14 mouse cellular contexts compared by ENCODE assay signal in the genomic region with DNA sequence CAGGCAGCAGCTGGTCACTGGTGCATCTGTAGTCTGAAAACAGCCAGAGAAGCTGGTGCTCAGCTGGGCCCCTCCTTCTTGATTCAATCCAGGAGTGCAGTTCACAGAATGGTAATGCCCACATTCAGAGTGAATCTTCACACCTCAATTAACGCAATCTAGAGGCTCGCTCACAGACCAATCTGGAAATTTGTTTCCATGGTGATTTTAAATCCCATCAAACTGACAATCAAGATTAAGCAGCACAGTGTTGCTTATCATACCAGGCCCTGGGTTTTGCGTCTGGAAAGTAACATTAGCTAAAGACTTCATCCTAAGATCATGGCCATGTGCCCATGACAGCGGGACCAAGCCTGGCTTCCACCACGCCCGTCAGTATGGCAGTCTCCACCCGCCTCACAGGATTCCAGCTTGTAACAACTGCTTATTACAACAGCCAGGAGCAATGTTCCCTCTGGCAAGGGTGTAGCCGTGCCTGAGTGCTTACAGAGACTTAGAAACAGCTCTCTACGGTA.
DNase-seq lines count a peak whose midpoint lies in the region; ATAC-seq lines count a peak whose summit lies in the region.
"Had no signal": no experiment of that assay in that cellular context is flagged by ENCODE, and none has a peak within 500 bp of the region (broad histone marks: within the 10 kb centered on the region; RNA-seq: fewer than 3 reads in every experiment).

No protein-coding gene starts in this region.

- no peak overlapping the region for H3K4me3 ChIP-seq in forebrain, embryonic 13.5 days
- no peak overlapping the region for H3K4me3 ChIP-seq in hindbrain, embryonic 15.5 days
- H3K4me3 ChIP-seq in neural tube, embryonic 14.5 days (ENCODE audit: low read depth, low read length) = no peak overlapping the region
- H3K4me3 ChIP-seq: limb, embryonic 13.5 days had no signal

- H3K9me3 ChIP-seq in forebrain, embryonic 13.5 days (replicated peaks) = no peaks in the 10 kb centered on the region
- no peaks in the 10 kb centered on the region for H3K9me3 ChIP-seq in hindbrain, embryonic 15.5 days
- no peaks in the 10 kb centered on the region for H3K9me3 ChIP-seq in neural tube, embryonic 14.5 days (ENCODE audit: control insufficient read depth, low read length)
- H3K9me3 ChIP-seq: limb, embryonic 13.5 days had no signal

- no peaks in the 10 kb centered on the region for H3K36me3 ChIP-seq in forebrain, embryonic 13.5 days (ENCODE audit: poor library complexity, severe bottlenecking)
- H3K36me3 ChIP-seq in hindbrain, embryonic 15.5 days = no peaks in the 10 kb centered on the region
- H3K36me3 ChIP-seq in neural tube, embryonic 14.5 days (ENCODE audit: control insufficient read depth, insufficient read depth, low read length) = no peaks in the 10 kb centered on the region
- H3K36me3 ChIP-seq: limb, embryonic 13.5 days had no signal

- peak overlapping the region; percentile 68 for H3K27ac ChIP-seq in forebrain, embryonic 13.5 days
- H3K27ac ChIP-seq in hindbrain, embryonic 15.5 days (replicated peaks) = peak overlapping the region; percentile 56
- H3K27ac ChIP-seq in neural tube, embryonic 14.5 days (ENCODE audit: low read depth, low read length) = peak overlapping the region; percentile 24; the same call in 1 of the 2 replicates
- H3K27ac ChIP-seq: limb, embryonic 13.5 days had no signal

- no peak overlapping the region for H3K4me2 ChIP-seq in forebrain, embryonic 13.5 days
- no peak overlapping the region for H3K4me2 ChIP-seq in hindbrain, embryonic 15.5 days
- no peak overlapping the region for H3K4me2 ChIP-seq in neural tube, embryonic 14.5 days (ENCODE audit: low read depth, low read length)
- H3K4me2 ChIP-seq: limb, embryonic 13.5 days had no signal

- peaks cover 14% of the 10 kb centered on the region for H3K4me1 ChIP-seq in forebrain, embryonic 13.5 days
- peaks cover 12% of the 10 kb centered on the region; the same call in 1 of the 2 replicates for H3K4me1 ChIP-seq in hindbrain, embryonic 15.5 days (replicated peaks)
- H3K4me1 ChIP-seq in neural tube, embryonic 14.5 days (ENCODE audit: control insufficient read depth, insufficient read depth, low read length) = no peaks in the 10 kb centered on the region
- H3K4me1 ChIP-seq: limb, embryonic 13.5 days had no signal

- DNase-seq in left cerebral cortex, postnatal 4 days = peak; percentile 33
- DNase-seq in left cerebral cortex, postnatal 36 days (ENCODE audit: low spot score in 2 of 2) = no peak
- DNase-seq in adrenal gland, adult 2 months = no peak
- DNase-seq in adrenal gland, adult 8-10 months = no peak
- DNase-seq: heart, adult 11 months; kidney, adult 11 months; liver, postnatal 0 days; right cerebral cortex, adult 18-20 months; thymus, postnatal 36 days had no signal

- WGBS in forebrain, embryonic 13.5 days = 37% methylated on average over 9 of the region's 9 CpGs
- 50% methylated on average over 9 of the region's 9 CpGs for WGBS in hindbrain, embryonic 15.5 days
- WGBS in neural tube, embryonic 14.5 days = 53% methylated on average over 9 of the region's 9 CpGs

- ATAC-seq in forebrain, embryonic 13.5 days = peak; percentile 73
- ATAC-seq in hindbrain, embryonic 15.5 days (ENCODE audit: low FRiP score, low read depth) = peak; percentile 60
- ATAC-seq in neural tube, embryonic 14.5 days (ENCODE audit: low read depth) = no peak
- ATAC-seq in monocyte, adult 5-6 weeks (replicated peaks; ENCODE audit: insufficient number of reproducible peaks, low FRiP score, low TSS enrichment, poor library complexity, severe bottlenecking) = no peak
- ATAC-seq: liver, postnatal 0 days had no signal

- intact Hi-C loops in left cerebral cortex, postnatal 4 days (cut with DNase I) = loop anchor here (10.0 kb wide), 1 partner anchor 244 kb away; no protein-coding TSS in a partner anchor
- intact Hi-C loops in left cerebral cortex, postnatal 36 days (cut with DNase I) = loop anchor here (10.0 kb wide), 1 partner anchor 584 kb away; no protein-coding TSS in a partner anchor

- H3K9ac ChIP-seq in forebrain, embryonic 13.5 days = no peak overlapping the region
- no peak overlapping the region for H3K9ac ChIP-seq in hindbrain, embryonic 15.5 days
- H3K9ac ChIP-seq in neural tube, embryonic 14.5 days (replicated peaks; ENCODE audit: low read depth, low read length) = no peak overlapping the region
- H3K9ac ChIP-seq: limb, embryonic 13.5 days; liver, postnatal 0 days had no signal

- H3K27me3 ChIP-seq in forebrain, embryonic 13.5 days = no peaks in the 10 kb centered on the region
- no peaks in the 10 kb centered on the region for H3K27me3 ChIP-seq in hindbrain, embryonic 15.5 days
- H3K27me3 ChIP-seq in neural tube, embryonic 14.5 days (ENCODE audit: control insufficient read depth, insufficient read depth, low read length) = no peaks in the 10 kb centered on the region
- H3K27me3 ChIP-seq: limb, embryonic 13.5 days had no signal

Comparison
In these comparisons a context has a peak if more than half of its experiments do, and no peak if none do; other contexts are left out.
1. ATAC-seq: peak in forebrain, embryonic 13.5 days (single experiment) and hindbrain, embryonic 15.5 days (single experiment); none in neural tube, embryonic 14.5 days (single experiment) and monocyte, adult 5-6 weeks (single experiment).
2. Peak in every context shown above with its lines, with median percentiles within 50 percentile points of each other: H3K27ac ChIP-seq.